Mouse (Mus musculus) embryo, embryonic 9.5 days (tissue): ENCODE data around the gene Dlg2.

Source experiments
- DNase-seq: peaks from one replicate; pipeline ENCODE4 v3.0.0-alpha.2; 2017; ENCODE audit errors: extremely low spot score

The Dlg2 gene

GRCm38 (mm10) chr7:92457791-92458190, 1981.3 kb downstream of the Dlg2 start:
- peak; percentile 18 for DNase-seq

GRCm38 (mm10) chr7:92458308-92458707, 1981.8 kb downstream of the Dlg2 start:
- DNase-seq, result no peak

- no peak for DNase-seq
Measured at GRCm38 (mm10) chr7:92460578-92460977, 1984.1 kb downstream of the Dlg2 start.

- DNase-seq, result no peak
Measured at GRCm38 (mm10) chr7:92461256-92461655, 1984.8 kb downstream of the Dlg2 start.

- DNase-seq, result no peak
Measured at GRCm38 (mm10) chr7:92463080-92463877, 1986.8 kb downstream of the Dlg2 start.

- no peak for DNase-seq
Measured at GRCm38 (mm10) chr7:92464290-92464689, 1987.8 kb downstream of the Dlg2 start.

GRCm38 (mm10) chr7:92479143-92479542, 2002.7 kb downstream of the Dlg2 start:
- DNase-seq, result no peak

GRCm38 (mm10) chr7:92479748-92480147, 2003.3 kb downstream of the Dlg2 start:
- DNase-seq, result no peak

- DNase-seq, result no peak
Measured at GRCm38 (mm10) chr7:92483346-92483745, 2006.9 kb downstream of the Dlg2 start.

- no peak for DNase-seq
Measured at GRCm38 (mm10) chr7:92485881-92486710, 2009.6 kb downstream of the Dlg2 start.

GRCm38 (mm10) chr7:92486878-92487277, 2010.4 kb downstream of the Dlg2 start:
- no peak for DNase-seq

GRCm38 (mm10) chr7:92492262-92492661, 2015.8 kb downstream of the Dlg2 start:
- no peak for DNase-seq

GRCm38 (mm10) chr7:92493521-92493920, 2017.0 kb downstream of the Dlg2 start:
- DNase-seq, result no peak
